Mouse (Mus musculus) brain, adult 2 months (tissue): Measurements from ENCODE around the gene Hfe.

Experiments used
- DNase-seq: peaks from one replicate; pipeline ENCODE4 v3.0.0; 2011; ENCODE audit warnings: low read depth, low spot score

Hfe gene

GRCm38 (mm10) chr13:23710374-23711089, at the start of gene Hfe:
Gene Hfe (minus strand): TSS chr13:23710854.
- DNase-seq: peak; percentile 57

GRCm38 (mm10) chr13:23759916-23760239, 49.2 kb upstream of the Hfe start:
- no peak for DNase-seq

- no peak for DNase-seq
These were observed 48.7 kb upstream of the Hfe start for GRCm38 (mm10) chr13:23759251-23759771.

- DNase-seq: no peak
These were observed 47.3 kb upstream of the Hfe start for GRCm38 (mm10) chr13:23757921-23758320.

- DNase-seq: peak; percentile 42
These were observed 46.6 kb upstream of the Hfe start for GRCm38 (mm10) chr13:23757211-23757773.

- DNase-seq: peak; percentile 98
These were observed 46.1 kb upstream of the Hfe start, which contains the start of gene Hist1h4b for GRCm38 (mm10) chr13:23756790-23757189. Gene Hist1h4b (plus strand): TSS chr13:23757013.

GRCm38 (mm10) chr13:23755000-23755399, 44.3 kb upstream of the Hfe start:
- DNase-seq: no peak

- DNase-seq: no peak
These were observed 42.8 kb upstream of the Hfe start for GRCm38 (mm10) chr13:23753314-23754078.

- no peak for DNase-seq
These were observed 42.1 kb upstream of the Hfe start for GRCm38 (mm10) chr13:23752742-23753172.

- DNase-seq: peak; percentile 94
These were observed 41.5 kb upstream of the Hfe start, which contains the start of gene Hist1h3b for GRCm38 (mm10) chr13:23752067-23752741. Gene Hist1h3b (plus strand): TSS chr13:23752267.

GRCm38 (mm10) chr13:23751478-23751956, 40.9 kb upstream of the Hfe start:
- peak; percentile 16 for DNase-seq

GRCm38 (mm10) chr13:23750839-23751477, 40.3 kb upstream of the Hfe start, which contains the start of gene Hist1h2ab:
Gene Hist1h2ab (plus strand): TSS chr13:23751126.
- peak; percentile 89 for DNase-seq

GRCm38 (mm10) chr13:23749563-23750121, 39.0 kb upstream of the Hfe start:
- no peak for DNase-seq

GRCm38 (mm10) chr13:23747892-23748288, 37.2 kb upstream of the Hfe start:
- DNase-seq: no peak

- DNase-seq: peak; percentile 28
These were observed 36.6 kb upstream of the Hfe start for GRCm38 (mm10) chr13:23747081-23747891.

- DNase-seq: peak; percentile 98
These were observed 35.8 kb upstream of the Hfe start, which contains the start of gene Hist1h2bb for GRCm38 (mm10) chr13:23746201-23747080. Gene Hist1h2bb (plus strand): TSS chr13:23746734.

- peak; percentile 94 for DNase-seq
These were observed 34.9 kb upstream of the Hfe start, which contains the start of gene Hist1h3c for GRCm38 (mm10) chr13:23745381-23746161. Gene Hist1h3c (minus strand): TSS chr13:23745602.
